Mouse (Mus musculus): ENCODE measurements around the gene Gm10715. TPM values are rescaled to one million over a fixed set of nuclear protein-coding genes. Genes with fewer than 3 reads are reported as not detected.
"Not testable (repeated sequence)": the region's sequence is repeated elsewhere in the genome, so short reads cannot be mapped to it uniquely, and the experiment has no call there.

Gene Gm10715
- polyA plus RNA-seq, 1 experiment from 2014 or later = not detected

GRCm38 (mm10) chr9:3023985-3024648, 12.6 kb upstream of the Gm10715 start:
- 77% methylated on average over 14 of the region's 16 CpGs for WGBS
- not testable (repeated sequence) for H3K27ac ChIP-seq (ENCODE audit: low read length); H3K4me2 ChIP-seq (ENCODE audit: low read length); H3K27me3 ChIP-seq (replicated peaks; ENCODE audit: control insufficient read depth, insufficient read depth, low read length); H3K36me3 ChIP-seq (ENCODE audit: control insufficient read depth, insufficient read depth); H3K9me3 ChIP-seq (ENCODE audit: control insufficient read depth, low read length); ATAC-seq; H3K9ac ChIP-seq (replicated peaks; ENCODE audit: low read depth, low read length); H3K4me3 ChIP-seq (replicated peaks; ENCODE audit: low read length); H3K4me1 ChIP-seq (replicated peaks; ENCODE audit: control insufficient read depth, insufficient read depth, low read length)

GRCm38 (mm10) chr9:3024912-3025467, 11.7 kb upstream of the Gm10715 start, which contains the start of gene Gm10717:
Gene Gm10717, plus strand, starts transcription at chr9:3025417.
- H3K9me3 ChIP-seq (ENCODE audit: control insufficient read depth, low read length); ATAC-seq; H3K36me3 ChIP-seq (ENCODE audit: control insufficient read depth, insufficient read depth); H3K4me3 ChIP-seq (replicated peaks; ENCODE audit: low read length); H3K27me3 ChIP-seq (replicated peaks; ENCODE audit: control insufficient read depth, insufficient read depth, low read length); H3K27ac ChIP-seq (ENCODE audit: low read length); H3K9ac ChIP-seq (replicated peaks; ENCODE audit: low read depth, low read length); H3K4me1 ChIP-seq (replicated peaks; ENCODE audit: control insufficient read depth, insufficient read depth, low read length); H3K4me2 ChIP-seq (ENCODE audit: low read length): not testable (repeated sequence)
- 75% methylated on average over 12 of the region's 12 CpGs for WGBS

- H3K36me3 ChIP-seq (ENCODE audit: control insufficient read depth, insufficient read depth); H3K9me3 ChIP-seq (ENCODE audit: control insufficient read depth, low read length); H3K9ac ChIP-seq (replicated peaks; ENCODE audit: low read depth, low read length); H3K4me2 ChIP-seq (ENCODE audit: low read length); H3K27ac ChIP-seq (ENCODE audit: low read length); H3K4me1 ChIP-seq (replicated peaks; ENCODE audit: control insufficient read depth, insufficient read depth, low read length); H3K4me3 ChIP-seq (replicated peaks; ENCODE audit: low read length); H3K27me3 ChIP-seq (replicated peaks; ENCODE audit: control insufficient read depth, insufficient read depth, low read length); ATAC-seq: not testable (repeated sequence)
- WGBS = 66% methylated on average over 4 of the region's 6 CpGs
Observed at GRCm38 (mm10) chr9:3025653-3026052, 11.0 kb upstream of the Gm10715 start.

GRCm38 (mm10) chr9:3026136-3026535, 10.5 kb upstream of the Gm10715 start:
- H3K27ac ChIP-seq (ENCODE audit: low read length); H3K4me3 ChIP-seq (replicated peaks; ENCODE audit: low read length); H3K27me3 ChIP-seq (replicated peaks; ENCODE audit: control insufficient read depth, insufficient read depth, low read length); H3K36me3 ChIP-seq (ENCODE audit: control insufficient read depth, insufficient read depth); H3K4me1 ChIP-seq (replicated peaks; ENCODE audit: control insufficient read depth, insufficient read depth, low read length); H3K4me2 ChIP-seq (ENCODE audit: low read length); H3K9ac ChIP-seq (replicated peaks; ENCODE audit: low read depth, low read length); H3K9me3 ChIP-seq (ENCODE audit: control insufficient read depth, low read length); ATAC-seq: not testable (repeated sequence)
- WGBS = 78% methylated on average over 5 of the region's 5 CpGs

- not testable (repeated sequence) for H3K4me1 ChIP-seq (replicated peaks; ENCODE audit: control insufficient read depth, insufficient read depth, low read length); H3K36me3 ChIP-seq (ENCODE audit: control insufficient read depth, insufficient read depth); H3K27ac ChIP-seq (ENCODE audit: low read length); H3K9me3 ChIP-seq (ENCODE audit: control insufficient read depth, low read length); H3K27me3 ChIP-seq (replicated peaks; ENCODE audit: control insufficient read depth, insufficient read depth, low read length); H3K4me3 ChIP-seq (replicated peaks; ENCODE audit: low read length); H3K9ac ChIP-seq (replicated peaks; ENCODE audit: low read depth, low read length); H3K4me2 ChIP-seq (ENCODE audit: low read length); ATAC-seq
- 70% methylated on average over 9 of the region's 9 CpGs for WGBS
Observed at GRCm38 (mm10) chr9:3026741-3027140, 9.9 kb upstream of the Gm10715 start.

GRCm38 (mm10) chr9:3027200-3027599, 9.5 kb upstream of the Gm10715 start:
- not testable (repeated sequence) for ATAC-seq

GRCm38 (mm10) chr9:3029276-3030000, 7.2 kb upstream of the Gm10715 start:
- not testable (repeated sequence) for H3K36me3 ChIP-seq (ENCODE audit: control insufficient read depth, insufficient read depth); H3K27me3 ChIP-seq (replicated peaks; ENCODE audit: control insufficient read depth, insufficient read depth, low read length); H3K9me3 ChIP-seq (ENCODE audit: control insufficient read depth, low read length); H3K27ac ChIP-seq (ENCODE audit: low read length); H3K4me1 ChIP-seq (replicated peaks; ENCODE audit: control insufficient read depth, insufficient read depth, low read length); H3K4me3 ChIP-seq (replicated peaks; ENCODE audit: low read length); H3K4me2 ChIP-seq (ENCODE audit: low read length); ATAC-seq; H3K9ac ChIP-seq (replicated peaks; ENCODE audit: low read depth, low read length)
- WGBS = 71% methylated on average over 12 of the region's 16 CpGs

More at GRCm38 (mm10) chr9:3027200-3027599, 9.5 kb upstream of the Gm10715 start:
- H3K27ac ChIP-seq (ENCODE audit: low read length); H3K4me1 ChIP-seq (replicated peaks; ENCODE audit: control insufficient read depth, insufficient read depth, low read length); H3K4me3 ChIP-seq (replicated peaks; ENCODE audit: low read length); H3K36me3 ChIP-seq (ENCODE audit: control insufficient read depth, insufficient read depth); H3K9me3 ChIP-seq (ENCODE audit: control insufficient read depth, low read length); H3K9ac ChIP-seq (replicated peaks; ENCODE audit: low read depth, low read length); H3K4me2 ChIP-seq (ENCODE audit: low read length); H3K27me3 ChIP-seq (replicated peaks; ENCODE audit: control insufficient read depth, insufficient read depth, low read length): not testable (repeated sequence)
- 77% methylated on average over 9 of the region's 9 CpGs for WGBS

- H3K9ac ChIP-seq (replicated peaks; ENCODE audit: low read depth, low read length); H3K4me3 ChIP-seq (replicated peaks; ENCODE audit: low read length); H3K9me3 ChIP-seq (ENCODE audit: control insufficient read depth, low read length); H3K27ac ChIP-seq (ENCODE audit: low read length); H3K4me1 ChIP-seq (replicated peaks; ENCODE audit: control insufficient read depth, insufficient read depth, low read length); ATAC-seq; H3K27me3 ChIP-seq (replicated peaks; ENCODE audit: control insufficient read depth, insufficient read depth, low read length); H3K4me2 ChIP-seq (ENCODE audit: low read length); H3K36me3 ChIP-seq (ENCODE audit: control insufficient read depth, insufficient read depth): not testable (repeated sequence)
- WGBS = 68% methylated on average over 2 of the region's 10 CpGs
Observed at GRCm38 (mm10) chr9:3030677-3031318, 5.9 kb upstream of the Gm10715 start.

- H3K9ac ChIP-seq (replicated peaks; ENCODE audit: low read depth, low read length); H3K4me3 ChIP-seq (replicated peaks; ENCODE audit: low read length); H3K36me3 ChIP-seq (ENCODE audit: control insufficient read depth, insufficient read depth); H3K4me2 ChIP-seq (ENCODE audit: low read length); H3K27me3 ChIP-seq (replicated peaks; ENCODE audit: control insufficient read depth, insufficient read depth, low read length); H3K9me3 ChIP-seq (ENCODE audit: control insufficient read depth, low read length); ATAC-seq; H3K4me1 ChIP-seq (replicated peaks; ENCODE audit: control insufficient read depth, insufficient read depth, low read length); H3K27ac ChIP-seq (ENCODE audit: low read length): not testable (repeated sequence)
- whole genome bisulfite sequencing = no CpG with 5 or more reads among the region's 8 CpGs
Observed at GRCm38 (mm10) chr9:3034299-3034698, 2.4 kb upstream of the Gm10715 start, which contains the start of gene Gm17535. Gene Gm17535, plus strand, starts transcription at chr9:3034599.
